Mouse (Mus musculus) embryo, embryonic 9.5 days (tissue): Measurements from ENCODE around the gene Bphl.
"Not testable (repeated sequence)": the region's sequence is repeated elsewhere in the genome, so short reads cannot be mapped to it uniquely, and the experiment has no call there.

ENCODE experiments used
- DNase-seq: peaks from one replicate; pipeline ENCODE4 v3.0.0-alpha.2; 2017; ENCODE audit errors: extremely low spot score

Bphl gene

GRCm38 (mm10) chr13:34088201-34088649 lies 50.8 kb downstream of the Bphl start:
- DNase-seq, result not testable (repeated sequence)

- DNase-seq, result no peak
Observed at GRCm38 (mm10) chr13:34088871-34089288, 51.5 kb downstream of the Bphl start.

GRCm38 (mm10) chr13:34089358-34089757 lies 52.0 kb downstream of the Bphl start:
- no peak for DNase-seq

GRCm38 (mm10) chr13:34095542-34096435 lies 58.4 kb downstream of the Bphl start:
- DNase-seq, result peak; percentile 25

GRCm38 (mm10) chr13:34096455-34096854 lies 59.1 kb downstream of the Bphl start:
- no peak for DNase-seq

GRCm38 (mm10) chr13:34097086-34097485 lies 59.7 kb downstream of the Bphl start:
- DNase-seq, result no peak

GRCm38 (mm10) chr13:34100733-34101132 lies 63.3 kb downstream of the Bphl start:
- DNase-seq, result no peak

- no peak for DNase-seq
Observed at GRCm38 (mm10) chr13:34101247-34101646, 63.9 kb downstream of the Bphl start.

GRCm38 (mm10) chr13:34101908-34102307 lies 64.5 kb downstream of the Bphl start:
- DNase-seq, result no peak

GRCm38 (mm10) chr13:34105364-34105763 lies 68.0 kb downstream of the Bphl start:
- DNase-seq, result no peak

GRCm38 (mm10) chr13:34106256-34106655 lies 68.9 kb downstream of the Bphl start:
- no peak for DNase-seq

- no peak for DNase-seq
Observed at GRCm38 (mm10) chr13:34106999-34107398, 69.6 kb downstream of the Bphl start.

- DNase-seq, result no peak
Observed at GRCm38 (mm10) chr13:34109035-34109676, 71.8 kb downstream of the Bphl start.

- no peak for DNase-seq
Observed at GRCm38 (mm10) chr13:34109677-34110058, 72.3 kb downstream of the Bphl start.

GRCm38 (mm10) chr13:34111019-34111418 lies 73.6 kb downstream of the Bphl start:
- DNase-seq, result no peak

- DNase-seq, result no peak
Observed at GRCm38 (mm10) chr13:34111878-34112277, 74.5 kb downstream of the Bphl start.

GRCm38 (mm10) chr13:34112369-34113081 lies 75.1 kb downstream of the Bphl start:
- DNase-seq, result no peak

GRCm38 (mm10) chr13:34113086-34113485 lies 75.7 kb downstream of the Bphl start:
- no peak for DNase-seq

GRCm38 (mm10) chr13:34114654-34115053 lies 77.3 kb downstream of the Bphl start:
- no peak for DNase-seq

GRCm38 (mm10) chr13:34116508-34116907 lies 79.1 kb downstream of the Bphl start:
- no peak for DNase-seq

GRCm38 (mm10) chr13:34118816-34119215 lies 81.4 kb downstream of the Bphl start:
- no peak for DNase-seq

- no peak for DNase-seq
Observed at GRCm38 (mm10) chr13:34119406-34119805, 82.0 kb downstream of the Bphl start.
